Mouse (Mus musculus): Measurements from ENCODE around the gene Fbxo28.

- TF ChIP-seq POLR2A (IDR thresholded peaks at IDR 0.05; ENCODE audit: low read depth, low read length): no peak
- no peak for TF ChIP-seq CTCF (IDR thresholded peaks at IDR 0.05; ENCODE audit: extremely low read depth, insufficient read depth, insufficient read length, insufficient replicate concordance)
Observed at GRCm38 (mm10) chr1:182292291-182292690, 49.1 kb downstream of the Fbxo28 start.
